Mouse (Mus musculus): ENCODE results near the gene Letm1.

The Letm1 gene

DNA sequence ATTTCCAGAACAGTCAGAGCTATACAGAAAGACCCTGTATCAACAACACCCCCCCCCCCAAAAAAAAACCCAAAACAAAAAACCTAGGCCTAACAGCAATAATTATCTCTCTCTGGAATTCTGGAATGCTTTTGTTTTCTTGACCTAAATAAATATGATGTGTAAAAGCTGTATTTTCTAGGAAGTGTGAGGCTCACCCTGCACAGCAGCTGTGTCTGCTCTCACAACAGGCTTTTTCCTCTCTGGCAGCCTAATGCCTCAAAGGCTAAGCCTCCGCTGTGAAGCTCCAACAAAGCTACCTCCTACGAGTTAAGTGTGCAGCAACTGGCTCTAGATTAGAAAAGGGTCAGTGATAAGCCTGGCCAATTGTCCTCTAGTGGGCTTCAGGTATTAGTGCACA lies 73.6 kb downstream of the Letm1 start:
- no peak for DNase-seq (ENCODE audit: extremely low read depth, low read depth, low spot score)

- DNase-seq (ENCODE audit: extremely low read depth, low read depth, low spot score), result no peak
These were observed 75.5 kb downstream of the Letm1 start for GRCm38 (mm10) chr5:33707163-33707562.

- no peak for DNase-seq (ENCODE audit: extremely low read depth, low read depth, low spot score)
These were observed 76.3 kb downstream of the Letm1 start for GRCm38 (mm10) chr5:33706350-33706629.

- DNase-seq (ENCODE audit: extremely low read depth, low read depth, low spot score), result no peak
These were observed 76.8 kb downstream of the Letm1 start for GRCm38 (mm10) chr5:33705612-33706349.

DNA sequence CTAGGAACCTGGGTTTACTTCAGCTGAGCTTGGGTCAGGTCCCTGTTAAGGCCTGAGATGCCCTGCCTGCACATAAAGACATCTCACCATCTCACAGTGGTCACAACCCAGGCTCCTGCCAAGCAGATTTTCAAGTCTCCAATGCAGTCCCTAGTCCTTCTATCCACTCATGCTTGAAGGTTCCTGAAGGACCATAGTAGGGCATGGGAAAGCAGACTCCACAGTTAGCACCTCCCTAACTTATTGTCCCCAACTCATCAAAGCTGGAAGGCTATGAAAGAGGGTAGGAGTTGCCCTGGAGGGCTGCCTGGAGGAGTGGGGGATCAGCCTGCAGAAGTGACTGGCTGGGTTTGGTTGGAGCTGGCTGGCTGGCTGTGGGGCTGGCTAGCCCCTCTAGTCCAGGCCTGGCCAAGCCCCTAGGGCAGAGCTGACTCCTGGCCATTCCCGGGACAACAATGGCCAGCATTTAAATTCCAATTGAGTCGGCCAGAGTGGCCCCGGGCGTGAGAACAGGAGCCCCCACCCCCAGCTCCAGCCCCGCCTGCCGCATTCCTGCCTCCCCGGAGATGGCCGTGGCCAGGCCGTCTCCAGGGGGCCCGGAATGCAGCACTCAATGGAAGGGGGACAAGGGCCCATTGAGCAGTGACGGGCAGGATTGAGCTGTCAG lies 77.5 kb downstream of the Letm1 start:
- DNase-seq (ENCODE audit: extremely low read depth, low read depth, low spot score), result no peak

GRCm38 (mm10) chr5:33703999-33704398 lies 78.6 kb downstream of the Letm1 start:
- no peak for DNase-seq (ENCODE audit: extremely low read depth, low read depth, low spot score)

- no peak for DNase-seq (ENCODE audit: extremely low read depth, low read depth, low spot score)
These were observed 80.8 kb downstream of the Letm1 start for GRCm38 (mm10) chr5:33701832-33702231.

DNA sequence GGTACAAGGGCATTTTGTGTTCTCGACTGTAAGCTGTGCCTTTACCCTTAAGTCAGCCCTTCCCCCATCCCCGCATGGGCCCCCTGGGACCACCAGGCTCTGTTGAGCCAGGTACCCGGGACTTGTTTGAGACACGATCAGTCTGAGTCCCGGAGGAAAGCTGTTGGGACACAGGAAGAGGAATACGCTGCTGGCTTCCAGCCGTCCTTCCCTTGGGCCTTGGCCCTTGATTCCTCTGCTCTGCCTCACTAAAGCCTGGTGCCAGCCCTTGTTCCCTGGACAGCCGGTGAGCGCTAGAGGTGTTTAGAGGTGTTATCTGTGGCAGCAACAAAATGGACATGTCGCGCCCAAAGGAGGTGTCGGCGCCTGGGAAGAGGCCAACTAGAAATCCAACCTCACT lies 82.6 kb downstream of the Letm1 start:
- no peak for DNase-seq (ENCODE audit: extremely low read depth, low read depth, low spot score)

- no peak for DNase-seq (ENCODE audit: extremely low read depth, low read depth, low spot score)
These were observed 83.9 kb downstream of the Letm1 start for GRCm38 (mm10) chr5:33698669-33699068.

- DNase-seq (ENCODE audit: extremely low read depth, low read depth, low spot score), result no peak
These were observed 84.6 kb downstream of the Letm1 start for GRCm38 (mm10) chr5:33697947-33698512.

DNA sequence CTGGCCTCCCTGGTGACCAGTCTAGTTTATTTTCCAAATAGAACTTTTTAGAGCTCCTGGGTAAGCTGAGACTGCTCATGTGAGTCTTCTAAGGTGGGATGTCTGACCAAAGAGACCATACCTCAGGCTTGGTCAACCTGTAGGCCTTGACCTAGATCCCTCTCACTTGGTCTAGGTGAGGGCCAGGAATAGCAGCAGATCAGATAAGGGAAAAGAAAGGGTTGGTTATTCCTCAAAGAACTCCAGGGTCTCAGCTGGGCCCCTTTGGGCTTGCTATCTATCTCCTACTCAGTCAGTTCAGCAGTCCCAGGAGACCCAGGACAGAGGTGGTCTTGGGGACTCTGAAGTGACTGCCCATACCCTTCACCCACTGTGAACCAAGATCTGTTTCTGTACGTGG lies 85.1 kb downstream of the Letm1 start:
- DNase-seq (ENCODE audit: extremely low read depth, low read depth, low spot score), result no peak

DNA sequence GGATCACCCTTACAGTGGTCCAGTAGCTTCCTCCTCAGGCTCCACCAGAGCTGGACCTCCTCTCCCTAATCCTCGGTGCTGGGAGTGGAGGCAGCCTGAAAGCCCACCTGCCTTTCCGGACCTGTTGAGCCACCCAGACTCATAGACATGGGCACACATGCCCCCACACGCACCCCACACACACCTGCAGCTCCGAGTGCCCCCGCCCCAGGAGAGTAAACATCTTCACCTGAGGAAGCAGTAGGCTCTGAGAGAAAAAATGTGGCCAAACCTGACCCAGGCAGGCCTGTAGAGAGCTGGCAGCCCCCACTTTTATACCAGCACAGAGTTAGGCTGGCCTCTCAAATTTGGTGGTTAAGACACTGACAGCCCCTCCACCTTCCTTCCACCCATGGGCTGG lies 86.2 kb downstream of the Letm1 start:
- DNase-seq (ENCODE audit: extremely low read depth, low read depth, low spot score), result no peak

DNA sequence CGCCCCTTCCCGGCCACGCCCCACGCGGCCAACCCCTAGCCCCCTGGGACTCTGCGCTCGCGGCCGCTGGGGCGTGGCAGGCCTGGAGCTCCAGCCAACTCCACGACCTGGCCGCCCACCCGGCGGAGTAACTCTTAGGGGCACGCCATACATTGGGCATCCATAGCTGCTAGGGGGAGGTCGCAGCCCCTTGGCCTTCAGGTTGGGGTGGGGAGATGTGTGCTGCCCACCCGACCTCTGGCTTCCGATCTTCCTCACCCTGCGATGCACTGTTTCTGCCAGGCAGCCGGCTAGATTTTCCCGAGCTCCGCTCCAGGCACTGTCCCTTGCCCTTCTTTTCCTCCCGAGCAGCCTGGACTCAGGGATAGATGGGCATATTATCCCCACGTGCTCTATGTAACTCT lies 86.9 kb downstream of the Letm1 start:
- DNase-seq (ENCODE audit: extremely low read depth, low read depth, low spot score), result no peak

DNA sequence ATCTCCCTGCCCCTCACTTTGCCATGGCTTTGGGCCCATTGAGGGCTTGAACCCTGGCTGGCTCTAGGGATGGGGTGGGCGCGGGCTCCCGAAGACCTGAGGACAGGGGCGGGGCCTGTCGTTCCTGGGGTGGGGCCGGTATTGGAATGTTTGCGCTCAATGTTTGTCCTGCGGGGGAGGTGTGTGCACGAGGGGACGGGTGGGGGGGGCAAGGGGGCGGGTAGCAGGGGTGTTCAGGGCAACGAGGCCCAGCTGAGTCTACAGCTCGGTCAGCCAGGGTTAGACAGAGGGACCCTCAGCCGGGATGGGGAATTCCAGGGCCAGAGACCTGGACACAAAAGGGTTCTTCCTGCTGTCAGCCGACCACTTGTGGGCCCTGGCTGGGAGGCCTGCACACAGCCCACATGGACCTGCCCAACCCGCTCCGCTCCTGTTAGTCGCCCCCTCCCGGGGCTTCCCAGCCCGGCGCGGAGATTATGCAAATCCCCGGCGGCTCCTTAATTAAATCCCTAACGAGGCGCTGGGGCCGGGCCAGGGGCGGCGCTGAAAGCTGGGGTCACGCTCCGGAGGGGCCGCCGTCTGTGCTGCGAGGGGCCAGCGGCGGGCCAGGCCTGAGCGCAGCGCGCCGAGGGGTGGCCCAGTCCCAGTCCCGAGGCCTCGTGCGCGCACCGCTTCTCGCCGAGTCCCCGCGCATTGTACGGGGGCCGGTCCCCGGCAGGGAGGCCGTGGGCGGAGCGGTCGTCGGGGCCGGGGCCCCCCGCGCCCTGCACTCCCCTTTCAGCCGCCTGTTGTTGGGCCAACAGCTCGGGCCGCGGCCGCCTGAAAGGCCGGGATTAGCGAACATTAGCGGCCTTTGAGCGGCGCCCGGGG lies 87.5 kb downstream of the Letm1 start:
- DNase-seq (ENCODE audit: extremely low read depth, low read depth, low spot score), result no peak

GRCm38 (mm10) chr5:33694461-33694847 lies 88.2 kb downstream of the Letm1 start:
- no peak for DNase-seq (ENCODE audit: extremely low read depth, low read depth, low spot score)

- no peak for DNase-seq (ENCODE audit: extremely low read depth, low read depth, low spot score)
These were observed 90.2 kb downstream of the Letm1 start for GRCm38 (mm10) chr5:33692393-33692792.

DNA sequence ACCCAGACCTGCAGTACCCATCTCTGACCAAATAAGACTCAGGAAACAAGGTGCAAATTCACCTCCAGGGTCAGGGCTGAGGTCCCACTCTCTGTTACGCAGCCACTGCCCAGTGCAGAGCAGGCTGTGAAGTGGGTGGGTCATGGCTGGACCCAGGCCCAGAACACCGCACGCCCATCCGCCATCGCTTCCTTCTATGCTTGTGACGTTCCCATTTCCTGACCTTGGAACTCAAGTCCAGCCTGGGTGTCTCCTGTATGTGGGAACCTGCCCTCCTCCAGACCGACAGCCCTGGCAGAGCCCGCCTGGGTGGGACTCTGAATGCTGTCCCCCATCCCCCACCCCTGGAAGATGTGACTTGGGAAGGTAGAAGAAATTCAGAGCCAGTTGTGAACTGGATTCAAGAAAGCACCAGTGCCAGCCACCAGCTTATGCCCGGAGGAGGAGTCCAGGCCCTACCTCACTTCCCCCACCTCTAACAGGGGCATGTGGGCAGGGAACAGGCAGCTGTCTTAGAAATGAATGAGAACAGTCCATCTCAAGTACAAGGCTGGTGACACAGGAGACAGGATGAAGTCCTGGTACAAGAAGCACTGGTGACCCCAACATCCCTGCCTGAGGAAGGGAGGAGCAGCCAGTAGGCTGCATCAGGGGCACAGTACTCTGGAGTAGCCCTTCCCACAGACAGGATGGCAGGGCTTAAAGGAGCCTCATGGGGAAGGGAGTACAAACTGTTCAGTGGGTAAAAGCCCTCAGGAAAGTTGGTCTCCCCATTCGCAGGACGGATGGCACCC lies 92.6 kb downstream of the Letm1 start:
- no peak for DNase-seq (ENCODE audit: extremely low read depth, low read depth, low spot score)
